Mouse (Mus musculus) liver, adult 2 months (tissue): ENCODE data around the gene Myo1h.

ENCODE experiments used
- CTCF ChIP-seq: fragments of 200-500 bp; IDR thresholded peaks from 2 replicates; pipeline ENCODE4 v1.5.1; 2011; ENCODE audit warnings: low read depth, low read length, control low read depth
- POLR2A ChIP-seq: fragments of 200-500 bp; IDR thresholded peaks from 2 replicates; pipeline ENCODE4 v1.6.1; 2011; ENCODE audit warnings: low read length, control low read depth; ENCODE audit not compliant: insufficient read depth; ENCODE audit errors: extremely low read depth

- no peak for TF ChIP-seq POLR2A
- no peak for TF ChIP-seq CTCF
These were observed 13.0 kb upstream of the Myo1h start for GRCm38 (mm10) chr5:114275991-114276390.
